Mouse (Mus musculus): ENCODE measurements around the gene Hist1h3d.
A peak's percentile ranks its signal among the peaks of the same experiment; 100 is the strongest.
"Not testable (repeated sequence)": the region's sequence is repeated elsewhere in the genome, so short reads cannot be mapped to it uniquely, and the experiment has no call there.

Gene Hist1h3d

GRCm38 (mm10) chr13:23564482-23564881 is 11.1 kb upstream of the Hist1h3d start:
- no peak for DNase-seq (ENCODE audit: low spot score in 2 of 2)

GRCm38 (mm10) chr13:23570261-23571021 is 5.1 kb upstream of the Hist1h3d start:
- DNase-seq (ENCODE audit: low spot score in 2 of 2): not testable (repeated sequence)

- DNase-seq (ENCODE audit: low spot score in 2 of 2): peak; percentile 74 to 75
Observed at GRCm38 (mm10) chr13:23571022-23571503, 4.5 kb upstream of the Hist1h3d start, which contains the start of the genes Hist1h2ae and Hist1h2bg. Gene Hist1h2ae, minus strand, starts transcription at chr13:23571220. Gene Hist1h2bg, plus strand, starts transcription at chr13:23571396.

GRCm38 (mm10) chr13:23571504-23572217 is 3.9 kb upstream of the Hist1h3d start:
- DNase-seq (ENCODE audit: low spot score in 2 of 2): not testable (repeated sequence)

- DNase-seq (ENCODE audit: low spot score in 2 of 2): no peak
Observed at GRCm38 (mm10) chr13:23572218-23573033, 3.1 kb upstream of the Hist1h3d start.

- not testable (repeated sequence) for DNase-seq (ENCODE audit: low spot score in 2 of 2)
Observed at GRCm38 (mm10) chr13:23573034-23573897, 2.3 kb upstream of the Hist1h3d start.

- DNase-seq (ENCODE audit: low spot score in 2 of 2): peak; percentile 93 to 96
Observed at GRCm38 (mm10) chr13:23573898-23574524, 1.6 kb upstream of the Hist1h3d start, which contains the start of the genes Hist1h2bf and Hist1h2ad. Gene Hist1h2bf, minus strand, starts transcription at chr13:23574196. Gene Hist1h2ad, plus strand, starts transcription at chr13:23574381.

GRCm38 (mm10) chr13:23574546-23575170 is 905 bp upstream of the Hist1h3d start:
- not testable (repeated sequence) for DNase-seq (ENCODE audit: low spot score in 2 of 2)

- peak; percentile 18 to 33 for DNase-seq (ENCODE audit: low spot score in 2 of 2)
Observed at GRCm38 (mm10) chr13:23575864-23576313, 326 bp downstream of the Hist1h3d start.

- DNase-seq (ENCODE audit: low spot score in 2 of 2): no peak
Observed at GRCm38 (mm10) chr13:23576351-23576881, 853 bp downstream of the Hist1h3d start.

- DNase-seq (ENCODE audit: low spot score in 2 of 2): no peak
Observed at GRCm38 (mm10) chr13:23576906-23577639, 1.5 kb downstream of the Hist1h3d start.

GRCm38 (mm10) chr13:23577835-23578234 is 2.3 kb downstream of the Hist1h3d start:
- no peak for DNase-seq (ENCODE audit: low spot score in 2 of 2)

- DNase-seq (ENCODE audit: low spot score in 2 of 2): peak; percentile 99
Observed at GRCm38 (mm10) chr13:23581408-23582218, 6.0 kb downstream of the Hist1h3d start, which contains the start of gene Hist1h4d. Gene Hist1h4d, plus strand, starts transcription at chr13:23581598.

- DNase-seq (ENCODE audit: low spot score in 2 of 2): no peak
Observed at GRCm38 (mm10) chr13:23582219-23583056, 6.9 kb downstream of the Hist1h3d start.

- no peak for DNase-seq (ENCODE audit: low spot score in 2 of 2)
Observed at GRCm38 (mm10) chr13:23583387-23584068, 8.0 kb downstream of the Hist1h3d start.

- DNase-seq (ENCODE audit: low spot score in 2 of 2): no peak
Observed at GRCm38 (mm10) chr13:23584331-23584730, 8.8 kb downstream of the Hist1h3d start.

All from right cerebral cortex, adult 2 months (tissue).